Mouse (Mus musculus): ENCODE measurements around the gene Nudt9. TPM values are rescaled to one million over a fixed set of nuclear protein-coding genes. Genes with fewer than 3 reads are reported as not detected.
"Not testable (repeated sequence)": the region's sequence is repeated elsewhere in the genome, so short reads cannot be mapped to it uniquely, and the experiment has no call there.

The Nudt9 gene
- total and polyA plus RNA-seq, 3 experiments, result 61.9 to 116 (median 66.7) TPM

DNA sequence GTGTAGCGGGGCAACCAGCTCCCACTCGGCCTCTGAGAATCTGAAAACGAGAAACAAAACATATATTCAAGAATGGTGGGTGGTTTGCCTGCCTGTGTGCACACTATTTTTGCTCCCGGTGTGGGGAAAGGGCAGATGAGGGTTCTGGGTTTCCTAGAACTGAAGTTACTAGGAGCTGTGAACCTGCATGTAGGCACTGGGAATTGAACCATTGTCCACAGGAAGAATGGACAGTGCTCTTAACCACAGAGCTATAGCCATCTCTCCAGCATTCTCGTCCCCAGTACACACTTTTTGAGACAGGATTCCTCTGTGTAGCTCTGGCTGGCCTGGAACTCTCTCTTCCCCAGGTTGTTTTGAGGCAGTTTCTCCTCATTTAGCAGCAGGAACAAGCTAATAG is 23.5 kb upstream of the Nudt9 start:
- peaks cover 3% of the 10 kb centered on the region; the same call in 1 of the 2 replicates for H3K27me3 ChIP-seq (ENCODE audit: insufficient read depth, low read length)
- H3K9me3 ChIP-seq (replicated peaks), result no peaks in the 10 kb centered on the region
- no peaks in the 10 kb centered on the region for H3K36me3 ChIP-seq (replicated peaks)
- H3K4me1 ChIP-seq (ENCODE audit: insufficient read depth, low read depth, low read length), result peaks cover 7% of the 10 kb centered on the region
- DNase-seq (ENCODE audit: low spot score), result no peak
- TF ChIP-seq CTCF (IDR thresholded peaks at IDR 0.05; ENCODE audit: low read depth, low read length) (no peak), GATA1 (IDR thresholded peaks at IDR 0.05; ENCODE audit: borderline replicate concordance, low read length) (no peak), TAL1 (conservative IDR thresholded peaks at IDR 0.05; ENCODE audit: low read depth, low read length) (no peak), POLR2AphosphoS5 (IDR thresholded peaks at IDR 0.05; ENCODE audit: insufficient replicate concordance, low read depth, low read length) (no peak), GATA2 (IDR thresholded peaks at IDR 0.05; ENCODE audit: borderline replicate concordance, low read depth, low read length) (no peak)
- no peak overlapping the region for H3K4me3 ChIP-seq (ENCODE audit: low read depth, low read length)
- ATAC-seq (ENCODE audit: extremely low read depth, insufficient number of reproducible peaks, low FRiP score, poor library complexity, severe bottlenecking), result no peak

DNA sequence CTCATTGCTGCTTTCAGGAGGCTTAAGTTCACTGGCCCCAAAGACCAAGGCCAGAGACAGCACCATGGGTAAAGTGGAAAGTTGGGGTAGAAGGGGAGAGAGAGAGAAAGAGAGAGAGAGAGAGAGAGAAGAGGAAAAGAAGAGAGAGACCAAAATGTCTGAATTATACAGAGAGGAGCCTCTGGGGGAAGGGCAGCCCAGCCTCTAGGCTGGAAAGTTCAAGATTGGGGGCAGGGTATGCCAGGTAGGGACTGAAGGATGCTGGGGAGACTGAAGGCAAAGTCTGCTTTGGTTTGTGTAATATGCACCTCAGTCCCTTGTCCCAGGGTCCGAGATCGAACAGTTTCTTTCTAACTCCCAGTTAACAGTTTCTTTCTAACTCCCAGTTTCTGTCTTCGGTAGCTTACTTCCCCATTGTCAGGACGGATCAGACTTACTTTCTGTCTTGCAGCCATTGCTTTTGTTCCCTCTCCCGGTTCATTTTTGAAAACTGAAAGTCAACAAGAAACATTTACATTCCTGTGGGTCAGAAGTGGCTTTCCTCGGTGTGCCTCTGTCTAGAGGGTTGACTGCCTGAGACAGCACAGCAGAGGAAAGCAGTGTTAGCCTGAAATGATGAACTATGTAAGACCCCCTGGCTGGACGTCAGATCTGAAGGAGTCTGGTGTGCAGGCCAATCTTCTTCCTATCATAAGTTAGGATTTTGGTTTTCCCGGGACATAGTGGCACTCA is 22.7 kb upstream of the Nudt9 start:
- Histone ChIP-seq H3K4me3 (ENCODE audit: low read depth, low read length) (no peak overlapping the region), H3K27me3 (ENCODE audit: insufficient read depth, low read length) (peaks cover 3% of the 10 kb centered on the region; the same call in 1 of the 2 replicates), H3K9me3 (replicated peaks) (no peaks in the 10 kb centered on the region), H3K36me3 (replicated peaks) (no peaks in the 10 kb centered on the region), H3K4me1 (ENCODE audit: insufficient read depth, low read depth, low read length) (peaks cover 7% of the 10 kb centered on the region)
- no peak for DNase-seq (ENCODE audit: low spot score)
- TF ChIP-seq CTCF (IDR thresholded peaks at IDR 0.05; ENCODE audit: low read depth, low read length) (no peak), GATA1 (IDR thresholded peaks at IDR 0.05; ENCODE audit: borderline replicate concordance, low read length) (no peak), TAL1 (conservative IDR thresholded peaks at IDR 0.05; ENCODE audit: low read depth, low read length) (no peak), GATA2 (IDR thresholded peaks at IDR 0.05; ENCODE audit: borderline replicate concordance, low read depth, low read length) (no peak), POLR2AphosphoS5 (IDR thresholded peaks at IDR 0.05; ENCODE audit: insufficient replicate concordance, low read depth, low read length) (no peak)
- ATAC-seq (ENCODE audit: extremely low read depth, insufficient number of reproducible peaks, low FRiP score, poor library complexity, severe bottlenecking), result no peak

DNA sequence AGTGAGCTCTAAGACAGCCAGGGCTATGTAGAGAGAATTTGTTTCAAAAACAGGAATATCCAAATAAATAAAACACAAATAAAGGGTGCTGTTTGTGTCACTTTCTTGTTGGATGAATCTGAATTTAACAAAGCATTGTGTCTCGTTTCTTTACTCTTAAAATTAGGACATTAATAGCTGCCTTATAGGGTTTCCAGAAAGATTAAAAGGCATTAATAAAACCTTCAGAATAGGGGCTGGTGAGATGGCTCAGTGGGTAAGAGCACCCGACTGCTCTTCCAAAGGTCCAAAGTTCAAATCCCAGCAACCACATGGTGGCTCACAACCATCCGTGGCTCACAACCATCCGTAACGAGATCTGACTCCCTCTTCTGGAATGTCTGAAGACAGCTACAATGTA is 21.9 kb upstream of the Nudt9 start:
- not testable (repeated sequence) for H3K36me3 ChIP-seq (replicated peaks); H3K27me3 ChIP-seq (ENCODE audit: insufficient read depth, low read length); DNase-seq (ENCODE audit: low spot score); H3K9me3 ChIP-seq (replicated peaks); H3K4me1 ChIP-seq (ENCODE audit: insufficient read depth, low read depth, low read length); H3K4me3 ChIP-seq (ENCODE audit: low read depth, low read length); ATAC-seq (ENCODE audit: extremely low read depth, insufficient number of reproducible peaks, low FRiP score, poor library complexity, severe bottlenecking)

DNA sequence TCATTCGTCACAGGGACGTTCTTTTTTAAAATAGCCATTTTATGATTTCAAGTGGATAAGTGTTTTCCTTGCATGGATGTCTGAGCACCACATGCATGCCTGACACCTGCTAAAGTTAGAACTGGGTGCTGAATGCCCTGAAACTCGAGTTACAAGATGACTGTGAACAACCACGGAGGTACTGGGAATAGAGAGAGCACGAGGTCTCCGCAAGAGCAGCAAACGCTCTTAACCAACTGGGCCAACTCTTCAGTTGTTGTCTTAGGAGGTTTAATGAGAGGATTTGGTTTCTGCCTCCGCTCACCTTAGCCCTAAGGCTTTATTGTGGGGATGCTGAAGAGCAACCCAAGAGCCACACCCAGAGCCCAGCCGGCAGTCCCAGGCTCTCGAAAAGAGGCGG is 21.3 kb upstream of the Nudt9 start:
- DNase-seq (ENCODE audit: low spot score) (no peak), ATAC-seq (ENCODE audit: extremely low read depth, insufficient number of reproducible peaks, low FRiP score, poor library complexity, severe bottlenecking) (no peak)
- Histone ChIP-seq H3K36me3 (replicated peaks) (no peaks in the 10 kb centered on the region), H3K9me3 (replicated peaks) (no peaks in the 10 kb centered on the region), H3K27me3 (ENCODE audit: insufficient read depth, low read length) (peaks cover 3% of the 10 kb centered on the region; the same call in 1 of the 2 replicates), H3K4me1 (ENCODE audit: insufficient read depth, low read depth, low read length) (peaks cover 7% of the 10 kb centered on the region), H3K4me3 (ENCODE audit: low read depth, low read length) (no peak overlapping the region)
- TF ChIP-seq POLR2AphosphoS5 (IDR thresholded peaks at IDR 0.05; ENCODE audit: insufficient replicate concordance, low read depth, low read length) (no peak), CTCF (IDR thresholded peaks at IDR 0.05; ENCODE audit: low read depth, low read length) (no peak), TAL1 (conservative IDR thresholded peaks at IDR 0.05; ENCODE audit: low read depth, low read length) (no peak), GATA2 (IDR thresholded peaks at IDR 0.05; ENCODE audit: borderline replicate concordance, low read depth, low read length) (no peak), GATA1 (IDR thresholded peaks at IDR 0.05; ENCODE audit: borderline replicate concordance, low read length) (no peak)

DNA sequence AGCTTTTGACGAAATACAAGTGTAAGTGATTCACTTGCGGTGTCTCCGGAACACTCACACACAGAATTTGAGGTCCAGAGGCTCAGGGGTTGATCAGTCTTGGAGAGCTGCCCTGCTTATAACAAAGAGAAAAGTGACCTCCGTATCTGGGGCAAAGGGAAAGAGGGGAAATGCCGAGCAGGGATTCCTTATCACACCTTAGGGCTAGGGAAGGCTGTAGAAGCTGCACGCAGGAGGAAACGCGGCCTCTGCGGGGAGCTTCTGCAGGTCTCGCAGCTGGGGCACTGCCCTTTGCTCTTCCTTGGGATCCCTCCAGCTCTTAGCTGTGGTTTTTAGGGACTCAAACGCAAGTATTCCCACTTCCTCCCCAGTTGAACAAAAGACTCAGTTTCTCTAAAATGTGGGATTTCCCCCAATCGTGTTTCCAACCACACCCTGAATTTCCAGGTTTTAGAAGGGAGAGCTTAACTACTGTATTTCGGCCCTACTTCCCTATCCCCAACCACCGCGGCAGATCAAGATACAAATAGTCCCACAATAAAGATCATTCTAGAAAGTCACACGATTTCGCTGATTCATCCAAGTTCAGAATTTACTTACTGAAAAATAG is 20.8 kb upstream of the Nudt9 start:
- Histone ChIP-seq H3K4me3 (ENCODE audit: low read depth, low read length) (no peak overlapping the region), H3K9me3 (replicated peaks) (no peaks in the 10 kb centered on the region), H3K27me3 (ENCODE audit: insufficient read depth, low read length) (peaks cover 3% of the 10 kb centered on the region; the same call in 1 of the 2 replicates), H3K36me3 (replicated peaks) (no peaks in the 10 kb centered on the region), H3K4me1 (ENCODE audit: insufficient read depth, low read depth, low read length) (peaks cover 7% of the 10 kb centered on the region)
- TF ChIP-seq GATA2 (IDR thresholded peaks at IDR 0.05; ENCODE audit: borderline replicate concordance, low read depth, low read length), result no peak
- TF ChIP-seq TAL1 (conservative IDR thresholded peaks at IDR 0.05; ENCODE audit: low read depth, low read length), result no peak
- no peak for TF ChIP-seq CTCF (IDR thresholded peaks at IDR 0.05; ENCODE audit: low read depth, low read length)
- no peak for TF ChIP-seq GATA1 (IDR thresholded peaks at IDR 0.05; ENCODE audit: borderline replicate concordance, low read length)
- no peak for TF ChIP-seq POLR2AphosphoS5 (IDR thresholded peaks at IDR 0.05; ENCODE audit: insufficient replicate concordance, low read depth, low read length)
- no peak for DNase-seq (ENCODE audit: low spot score)
- ATAC-seq (ENCODE audit: extremely low read depth, insufficient number of reproducible peaks, low FRiP score, poor library complexity, severe bottlenecking), result no peak

DNA sequence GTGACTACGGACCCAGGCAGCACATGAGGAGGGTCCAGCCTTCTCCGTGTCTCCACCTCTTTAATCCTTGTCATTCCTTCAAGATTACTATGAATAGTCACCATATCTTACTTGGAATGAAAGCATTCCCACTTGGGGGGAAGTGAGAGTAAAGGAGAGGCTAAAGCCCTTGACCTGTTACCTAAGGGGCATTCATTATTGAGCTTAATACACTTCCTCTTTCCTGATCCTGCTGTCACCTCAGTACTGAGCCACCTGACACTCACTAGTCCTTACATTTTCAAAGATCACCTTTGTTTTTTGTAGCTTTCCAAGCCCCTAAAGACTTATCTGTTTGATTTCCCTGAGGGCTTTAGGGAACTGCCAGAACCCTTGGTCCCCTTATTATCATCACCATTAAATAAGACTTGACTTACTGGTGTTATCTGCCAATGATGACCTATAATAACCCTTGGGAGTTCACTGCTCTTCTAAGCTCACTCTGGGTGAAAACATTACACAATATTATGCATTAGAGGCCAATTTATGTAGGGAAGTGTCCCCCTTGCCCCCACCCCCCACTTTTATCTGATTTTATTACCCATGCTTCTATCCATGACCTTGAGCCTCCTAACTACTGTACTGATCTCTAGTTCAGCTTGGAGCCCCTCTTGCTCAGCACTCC is 13.5 kb upstream of the Nudt9 start:
- no peaks in the 10 kb centered on the region for H3K4me1 ChIP-seq (ENCODE audit: insufficient read depth, low read depth, low read length)
- DNase-seq (ENCODE audit: low spot score) (no peak), ATAC-seq (ENCODE audit: extremely low read depth, insufficient number of reproducible peaks, low FRiP score, poor library complexity, severe bottlenecking) (no peak)
- no peaks in the 10 kb centered on the region for H3K9me3 ChIP-seq (replicated peaks)
- no peaks in the 10 kb centered on the region for H3K36me3 ChIP-seq (replicated peaks)
- H3K4me3 ChIP-seq (ENCODE audit: low read depth, low read length), result no peak overlapping the region
- H3K27me3 ChIP-seq (ENCODE audit: insufficient read depth, low read length), result no peaks in the 10 kb centered on the region
- no peak for TF ChIP-seq GATA2 (IDR thresholded peaks at IDR 0.05; ENCODE audit: borderline replicate concordance, low read depth, low read length)
